Mouse (Mus musculus) bone marrow, adult 2 months (tissue): ENCODE measurements around the gene Gm20917.
"Not testable (repeated sequence)": the region's sequence is repeated elsewhere in the genome, so short reads cannot be mapped to it uniquely, and the experiment has no call there.

ENCODE experiments used
- CTCF ChIP-seq: fragments of 200-500 bp; IDR thresholded peaks from 2 replicates; pipeline ENCODE4 v1.5.1; 2011; ENCODE audit warnings: low read length, control low read depth; ENCODE audit not compliant: control insufficient read depth, insufficient read depth
- POLR2A ChIP-seq: fragments of 200-500 bp; IDR thresholded peaks from 2 replicates; pipeline ENCODE4 v1.6.1; 2011; ENCODE audit warnings: low read depth, mild to moderate bottlenecking, control low read depth, low read length, borderline replicate concordance; ENCODE audit not compliant: control insufficient read depth

DNA sequence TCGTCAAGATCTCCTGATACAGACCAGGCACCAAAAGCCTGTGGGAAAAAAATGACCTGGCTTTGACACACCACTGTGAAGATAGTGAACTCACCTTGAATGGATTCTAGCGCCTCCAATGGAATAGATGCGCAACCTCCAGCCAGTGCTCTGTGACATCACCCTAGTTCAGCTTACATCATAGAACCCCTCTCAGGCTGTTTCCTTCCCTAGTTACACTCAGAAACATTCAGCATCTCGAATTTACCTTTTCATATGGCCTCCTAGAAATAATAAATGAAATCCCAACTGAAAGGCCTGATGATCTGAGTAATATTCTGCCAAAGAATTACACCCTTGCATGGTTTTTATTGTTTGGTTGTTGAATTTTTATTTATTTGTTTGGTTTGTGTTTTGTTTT, at the start of gene Gm20917:
- not testable (repeated sequence) for TF ChIP-seq CTCF, POLR2A
